Mouse (Mus musculus): ENCODE measurements at regions not wholly inside any gene's neighbourhood (a gene's known extent, or its start where the extent isn't known, plus 50 kb on each side); places are given as distances from the start of the nearest gene placed in this dataset.

DNA sequence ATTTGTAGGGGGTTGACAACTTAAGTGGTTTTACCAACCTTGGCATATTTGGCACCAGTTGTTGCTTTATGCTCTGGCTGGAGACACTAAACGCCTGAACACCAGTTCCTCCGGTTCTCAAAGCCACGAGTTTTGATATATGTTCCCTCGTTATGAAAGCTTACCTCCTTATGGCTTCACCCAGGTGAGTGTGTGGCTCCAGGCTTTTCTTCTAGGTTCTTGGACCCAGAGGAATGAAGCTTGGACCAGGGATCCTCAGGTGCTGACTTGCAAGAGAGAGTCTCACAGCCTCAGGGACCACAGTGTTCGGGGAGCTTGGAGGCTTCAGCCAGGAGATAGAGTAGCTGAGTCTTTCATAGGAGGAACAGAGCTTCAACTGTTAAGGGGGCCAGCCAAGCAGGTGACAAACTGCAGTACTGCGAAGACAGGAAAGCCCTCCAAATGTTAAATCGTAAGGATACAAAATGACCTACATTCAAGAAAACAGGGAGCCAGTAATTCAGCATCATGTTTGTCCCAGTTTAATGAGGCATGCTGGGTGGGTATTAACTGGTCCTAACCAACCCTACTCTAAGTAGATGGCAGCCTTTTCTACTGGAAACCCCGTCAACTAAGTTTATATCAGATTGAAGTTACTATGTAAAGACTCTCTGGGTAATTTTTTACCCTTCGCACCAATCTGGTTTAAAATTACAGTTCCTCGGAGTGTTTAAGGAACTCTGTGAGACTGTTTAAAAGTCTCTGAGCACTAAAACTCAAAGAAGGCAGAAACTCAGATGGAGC, 307.9 kb downstream of the Mtx2 start:
- H3K27me3 ChIP-seq: peaks cover 79% of the 10 kb centered on the region
- H3K27ac ChIP-seq: no peak overlapping the region
- no peak overlapping the region for H3K9ac ChIP-seq
- ATAC-seq (ENCODE audit: low FRiP score, low read depth): no peak
- WGBS: 46% methylated on average over 10 of the region's 10 CpGs
- no peaks in the 10 kb centered on the region for H3K9me3 ChIP-seq
- no peak overlapping the region for H3K4me3 ChIP-seq
- H3K4me1 ChIP-seq: peaks cover 13% of the 10 kb centered on the region
- H3K4me2 ChIP-seq (replicated peaks): no peak overlapping the region
- H3K36me3 ChIP-seq: no peaks in the 10 kb centered on the region

DNA sequence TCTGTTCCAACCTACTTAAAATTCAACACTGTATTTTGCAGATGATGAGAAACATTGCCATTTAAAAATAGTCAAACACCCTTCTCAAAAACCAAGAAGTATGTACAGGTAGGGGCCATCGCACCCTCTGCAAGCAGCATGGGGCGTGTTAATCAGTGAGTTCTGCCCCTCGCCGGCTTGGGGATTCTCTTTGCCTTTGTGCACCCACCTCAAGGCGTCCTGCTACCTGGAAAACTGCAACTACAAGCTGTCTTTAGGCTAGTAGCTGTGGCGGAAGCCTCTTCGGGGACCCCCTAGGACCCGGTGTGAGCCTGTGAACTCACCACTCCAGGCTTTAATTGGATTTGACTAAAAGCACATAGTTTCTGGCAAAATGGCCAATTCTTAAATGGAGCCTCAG, 311.0 kb downstream of the Mtx2 start:
- Histone ChIP-seq H3K27ac (no peak overlapping the region), H3K4me2 (replicated peaks) (peak overlapping the region; percentile 69), H3K4me3 (peak overlapping the region; percentile 38), H3K36me3 (no peaks in the 10 kb centered on the region), H3K4me1 (peaks cover 18% of the 10 kb centered on the region), H3K9ac (no peak overlapping the region), H3K9me3 (no peaks in the 10 kb centered on the region), H3K27me3 (peaks cover 83% of the 10 kb centered on the region)
- ATAC-seq (ENCODE audit: low FRiP score, low read depth): no peak
- WGBS: 8% methylated on average over 8 of the region's 8 CpGs

DNA sequence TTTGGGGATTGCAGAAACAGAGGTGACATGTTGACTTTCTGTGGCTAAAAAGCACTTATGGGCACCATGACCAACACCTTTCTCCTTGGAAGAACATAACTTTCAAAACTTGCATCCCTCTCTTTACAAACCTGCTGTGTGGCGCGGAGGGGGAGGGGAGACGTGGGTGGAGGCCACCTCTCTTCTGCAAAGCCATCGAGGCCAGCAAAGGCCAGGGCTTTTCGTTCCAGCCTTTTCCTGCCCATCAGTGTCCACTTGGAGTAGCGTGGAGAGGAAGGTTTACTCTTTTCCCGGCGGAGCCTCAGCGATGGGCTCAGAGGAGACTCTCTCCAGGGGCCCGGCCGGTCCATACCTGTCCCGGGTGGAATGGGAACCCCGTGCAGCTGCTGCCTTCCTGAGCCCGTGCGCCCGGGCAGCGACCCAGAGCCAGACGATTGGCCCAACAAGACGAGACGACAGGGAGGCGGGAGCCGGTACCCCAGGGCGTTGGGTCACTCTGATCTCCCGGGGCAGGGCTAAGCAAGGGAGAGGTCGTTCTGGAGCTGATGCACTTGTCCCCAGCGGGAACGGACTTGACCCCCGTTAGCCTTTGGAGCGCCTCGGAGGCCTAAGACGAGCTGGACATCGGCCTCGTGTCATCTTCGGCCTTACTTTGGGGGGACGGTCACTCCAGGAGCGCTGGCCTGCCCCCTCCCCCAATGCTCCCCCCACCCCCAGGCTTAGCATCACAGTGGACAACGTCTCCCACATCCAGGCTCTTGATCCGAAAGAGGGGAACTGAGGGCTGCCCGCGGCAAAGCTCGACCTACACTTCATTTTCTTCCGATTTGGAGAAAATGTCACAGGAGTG, 311.8 kb downstream of the Mtx2 start:
- WGBS: under 1% methylated on average over 42 of the region's 42 CpGs
- no peak; the same call in 1 of the 2 replicates for ATAC-seq (ENCODE audit: low FRiP score, low read depth)
- peaks cover 84% of the 10 kb centered on the region for H3K27me3 ChIP-seq

DNA sequence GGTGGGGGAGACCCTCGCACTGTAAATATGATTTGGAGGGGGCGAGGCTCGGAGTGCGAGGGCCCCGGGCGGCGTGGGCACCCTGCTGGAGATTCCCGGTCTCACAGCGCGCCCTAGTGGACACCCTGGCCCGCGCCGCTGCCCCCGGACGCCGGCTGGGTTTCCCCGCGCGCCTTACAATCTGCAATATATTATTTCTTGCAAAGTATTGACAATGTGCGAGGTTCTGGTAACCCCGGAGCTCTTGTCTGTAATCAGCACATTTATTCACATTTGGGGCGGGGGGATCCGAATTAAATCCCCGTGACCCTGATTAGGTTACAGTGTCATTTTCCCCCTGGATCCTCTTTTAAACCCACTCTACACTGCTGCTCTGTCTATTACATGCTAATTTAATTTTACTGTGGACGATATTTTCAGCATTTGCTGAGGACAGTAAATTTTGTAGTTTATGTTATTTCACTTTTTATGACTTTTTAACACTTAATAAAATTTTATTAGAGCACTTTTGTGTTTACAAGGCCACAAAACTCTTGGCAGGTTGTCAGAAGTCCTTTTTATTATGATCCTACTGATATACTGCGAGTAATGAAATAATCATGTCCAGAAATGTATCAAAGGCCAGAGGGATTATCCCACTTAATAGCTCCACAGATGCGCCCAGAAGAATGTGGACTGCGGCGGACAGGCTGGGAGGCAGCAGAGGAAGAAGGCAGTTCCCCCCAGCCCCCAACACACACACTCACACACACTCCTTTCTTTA, 312.6 kb downstream of the Mtx2 start:
- peak; percentile 78 for ATAC-seq (ENCODE audit: low FRiP score, low read depth)
- Histone ChIP-seq H3K4me3 (peak overlapping the region; percentile 38), H3K27me3 (peaks cover 85% of the 10 kb centered on the region), H3K9ac (no peak overlapping the region), H3K36me3 (no peaks in the 10 kb centered on the region), H3K4me1 (peaks cover 18% of the 10 kb centered on the region), H3K9me3 (no peaks in the 10 kb centered on the region), H3K27ac (no peak overlapping the region), H3K4me2 (replicated peaks) (peak overlapping the region; percentile 69)
- WGBS: under 1% methylated on average over 29 of the region's 29 CpGs

More for the DNA sequence above, 311.8 kb downstream of the Mtx2 start:
- H3K4me2 ChIP-seq (replicated peaks): peak overlapping the region; percentile 69
- no peaks in the 10 kb centered on the region for H3K9me3 ChIP-seq
- H3K36me3 ChIP-seq: no peaks in the 10 kb centered on the region
- 0 out of 2 replicates have a peak overlapping the region, but pooled peaks have one; percentile 25 for H3K9ac ChIP-seq
- peak overlapping the region; percentile 38 for H3K4me3 ChIP-seq
- peaks cover 18% of the 10 kb centered on the region for H3K4me1 ChIP-seq
- H3K27ac ChIP-seq: no peak overlapping the region

DNA sequence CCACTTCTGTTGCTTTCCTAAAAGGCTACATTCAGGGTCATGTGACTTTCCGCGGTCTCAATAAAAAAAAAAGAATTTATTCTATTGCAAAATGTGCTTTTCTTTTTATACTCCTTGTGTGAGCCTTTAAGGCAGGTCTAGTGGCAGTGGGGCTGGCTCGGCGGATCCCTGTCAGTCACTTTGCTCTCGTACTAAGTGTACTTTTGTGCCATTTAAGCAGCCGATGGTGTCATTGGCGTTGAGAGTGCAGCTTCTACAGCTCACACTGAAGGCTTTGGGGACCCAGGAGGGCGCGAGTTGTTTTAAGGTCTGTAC, 313.1 kb downstream of the Mtx2 start:
- Histone ChIP-seq H3K27ac (no peak overlapping the region), H3K4me2 (replicated peaks) (peak overlapping the region; percentile 22), H3K9me3 (no peaks in the 10 kb centered on the region), H3K9ac (no peak overlapping the region), H3K36me3 (no peaks in the 10 kb centered on the region), H3K27me3 (peaks cover 85% of the 10 kb centered on the region), H3K4me1 (peaks cover 18% of the 10 kb centered on the region), H3K4me3 (0 out of 2 replicates have a peak overlapping the region, but pooled peaks have one; percentile 9)
- ATAC-seq (ENCODE audit: low FRiP score, low read depth): peak; percentile 33
- 8% methylated on average over 9 of the region's 9 CpGs for WGBS

DNA sequence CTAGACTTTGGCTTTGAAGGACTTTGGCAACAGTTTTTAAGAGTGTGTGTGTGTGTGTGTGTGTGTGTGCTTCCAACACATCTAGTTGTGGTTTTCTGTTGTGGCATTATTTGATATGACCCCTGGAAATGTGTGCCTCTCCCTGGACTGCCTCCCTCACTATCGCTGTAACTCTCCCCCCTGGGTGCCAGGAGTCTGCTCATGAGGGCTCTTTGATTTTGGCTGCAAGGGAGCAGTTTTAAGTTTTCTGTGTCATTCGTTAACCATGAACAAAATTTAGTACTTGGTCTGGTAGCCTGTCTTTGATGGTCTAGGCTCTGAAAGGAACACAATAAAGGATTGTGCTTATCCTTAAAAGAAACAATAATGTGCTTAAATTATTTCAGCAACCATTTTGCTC, 313.9 kb downstream of the Mtx2 start:
- Histone ChIP-seq H3K4me1 (peaks cover 18% of the 10 kb centered on the region), H3K27ac (no peak overlapping the region), H3K4me3 (no peak overlapping the region), H3K4me2 (replicated peaks) (no peak overlapping the region), H3K36me3 (no peaks in the 10 kb centered on the region), H3K9me3 (no peaks in the 10 kb centered on the region), H3K9ac (no peak overlapping the region), H3K27me3 (peaks cover 85% of the 10 kb centered on the region)
- no peak for ATAC-seq (ENCODE audit: low FRiP score, low read depth)
- WGBS: 21% methylated on average over 2 of the region's 2 CpGs

DNA sequence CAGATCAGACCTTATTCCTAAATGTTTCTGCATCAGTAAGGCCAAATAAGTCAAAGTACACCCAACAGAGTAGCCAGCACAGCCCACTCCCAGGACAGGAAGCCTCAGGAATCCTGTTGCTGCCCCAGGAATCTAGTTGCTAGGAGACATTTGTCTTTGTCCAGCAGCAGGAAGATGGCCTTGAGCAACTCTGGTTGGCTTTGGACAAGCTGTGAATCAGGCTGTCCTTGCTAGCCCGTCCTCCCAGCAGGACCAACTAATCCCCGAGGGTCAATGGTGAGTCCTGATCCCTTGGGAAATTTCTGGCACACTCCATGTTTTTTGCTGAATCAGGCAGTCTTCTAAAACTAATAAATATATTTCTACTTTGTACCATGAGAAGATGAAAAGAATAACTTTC, 317.1 kb downstream of the Mtx2 start:
- Histone ChIP-seq H3K9me3 (no peaks in the 10 kb centered on the region), H3K9ac (no peak overlapping the region), H3K27ac (no peak overlapping the region), H3K4me1 (peaks cover 23% of the 10 kb centered on the region), H3K4me3 (no peak overlapping the region), H3K4me2 (replicated peaks) (no peak overlapping the region), H3K36me3 (no peaks in the 10 kb centered on the region), H3K27me3 (peaks cover 88% of the 10 kb centered on the region)
- 32% methylated on average over 2 of the region's 2 CpGs for WGBS
- no peak for ATAC-seq (ENCODE audit: low FRiP score, low read depth)

DNA sequence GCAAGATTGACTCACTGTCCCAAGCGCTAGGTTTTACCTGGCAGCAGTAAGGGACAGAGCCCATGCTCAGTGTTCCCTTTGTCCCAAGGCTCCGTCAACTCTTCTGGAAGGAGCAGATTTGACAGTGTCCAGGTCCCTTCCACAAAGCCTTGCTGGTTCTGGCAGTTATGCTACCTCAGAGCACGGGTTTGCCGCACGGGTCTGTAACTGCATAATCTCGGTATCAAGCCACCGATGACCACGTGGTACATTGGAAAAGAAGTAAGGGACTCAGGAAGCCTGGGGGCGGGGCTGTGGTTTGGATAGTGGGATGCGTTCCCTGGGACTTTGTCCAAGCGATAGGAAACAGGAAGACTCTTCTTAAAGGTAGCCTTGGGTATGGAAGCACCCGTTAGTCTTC, 319.3 kb downstream of the Mtx2 start:
- peaks cover 20% of the 10 kb centered on the region for H3K4me1 ChIP-seq
- H3K27ac ChIP-seq: no peak overlapping the region
- H3K36me3 ChIP-seq: no peaks in the 10 kb centered on the region
- WGBS: 83% methylated on average over 12 of the region's 12 CpGs
- peaks cover 92% of the 10 kb centered on the region for H3K27me3 ChIP-seq
- ATAC-seq (ENCODE audit: low FRiP score, low read depth): no peak
- no peaks in the 10 kb centered on the region for H3K9me3 ChIP-seq
- no peak overlapping the region for H3K4me2 ChIP-seq (replicated peaks)
- H3K4me3 ChIP-seq: no peak overlapping the region
- no peak overlapping the region for H3K9ac ChIP-seq

DNA sequence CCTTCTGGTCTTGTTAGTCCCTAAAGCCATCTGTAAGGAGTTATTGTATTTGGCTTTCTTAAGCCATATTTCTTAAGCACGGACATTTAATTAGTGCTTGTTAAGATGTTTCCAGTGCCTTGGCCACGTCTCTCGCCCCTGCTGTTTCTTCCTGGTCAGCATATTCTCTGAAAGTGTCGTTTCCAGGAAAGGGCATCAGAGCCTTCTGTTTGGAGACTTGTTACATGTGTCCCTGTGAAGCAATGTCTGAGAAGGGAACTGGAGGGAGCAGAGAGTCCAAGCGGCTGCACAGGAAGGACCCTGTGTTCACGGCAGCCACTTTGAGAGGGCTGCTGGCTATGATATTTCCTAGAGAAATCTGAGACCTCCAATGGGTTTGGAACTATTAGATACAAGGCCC, 320.7 kb downstream of the Mtx2 start:
- Histone ChIP-seq H3K9me3 (no peaks in the 10 kb centered on the region), H3K4me3 (no peak overlapping the region), H3K36me3 (no peaks in the 10 kb centered on the region), H3K27me3 (peaks cover 88% of the 10 kb centered on the region), H3K4me1 (peaks cover 20% of the 10 kb centered on the region), H3K27ac (no peak overlapping the region), H3K9ac (no peak overlapping the region), H3K4me2 (replicated peaks) (no peak overlapping the region)
- ATAC-seq (ENCODE audit: low FRiP score, low read depth): no peak
- 10% methylated on average over 6 of the region's 6 CpGs for WGBS

DNA sequence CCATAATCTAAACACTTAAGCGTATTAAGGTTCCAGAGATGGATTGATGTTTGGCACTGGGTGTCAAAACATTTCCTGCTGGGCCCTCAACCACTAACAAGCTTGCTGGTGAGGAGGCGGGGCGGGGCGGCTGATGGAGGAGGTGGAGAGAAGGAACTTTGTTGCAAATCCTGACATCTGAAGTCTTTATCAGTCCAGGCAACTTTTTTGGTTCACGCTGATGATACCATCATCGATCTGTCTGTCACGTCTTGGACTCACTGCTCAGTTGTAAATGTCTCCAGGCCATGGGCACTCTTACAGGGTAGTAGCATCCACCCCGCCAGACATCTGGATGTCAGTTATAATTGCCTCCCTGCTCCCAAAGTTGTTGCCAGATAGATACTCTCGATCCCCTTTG, 321.8 kb downstream of the Mtx2 start:
- no peak overlapping the region for H3K4me3 ChIP-seq
- ATAC-seq (ENCODE audit: low FRiP score, low read depth): no peak
- no peaks in the 10 kb centered on the region for H3K36me3 ChIP-seq
- WGBS: 28% methylated on average over 9 of the region's 9 CpGs
- H3K27ac ChIP-seq: no peak overlapping the region
- H3K4me2 ChIP-seq (replicated peaks): no peak overlapping the region
- no peak overlapping the region for H3K9ac ChIP-seq
- H3K9me3 ChIP-seq: no peaks in the 10 kb centered on the region
- peaks cover 28% of the 10 kb centered on the region for H3K4me1 ChIP-seq
- H3K27me3 ChIP-seq: peaks cover 78% of the 10 kb centered on the region

DNA sequence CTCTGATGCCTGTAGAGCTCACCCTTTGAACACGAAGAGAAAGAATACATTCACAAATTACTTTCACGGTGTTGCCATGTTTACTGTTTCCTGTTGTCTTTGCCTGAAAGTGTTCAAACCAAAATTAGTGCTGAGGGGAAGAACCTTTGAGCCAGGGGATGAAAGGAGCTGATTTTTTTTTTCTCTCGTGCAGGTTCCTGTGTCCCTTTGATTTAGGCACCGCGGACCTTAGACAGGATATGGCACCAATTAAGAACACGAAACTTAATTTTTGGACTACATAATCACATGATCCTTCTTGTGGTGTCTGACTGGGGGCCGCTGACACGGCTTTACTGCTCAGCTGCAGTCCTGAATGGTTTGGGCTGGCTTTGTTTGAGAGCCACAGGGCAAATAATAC, 322.4 kb downstream of the Mtx2 start:
- WGBS: 8% methylated on average over 8 of the region's 8 CpGs
- no peak overlapping the region for H3K4me3 ChIP-seq
- H3K36me3 ChIP-seq: no peaks in the 10 kb centered on the region
- no peak overlapping the region for H3K9ac ChIP-seq
- H3K27ac ChIP-seq: no peak overlapping the region
- no peak overlapping the region for H3K4me2 ChIP-seq (replicated peaks)
- H3K9me3 ChIP-seq: no peaks in the 10 kb centered on the region
- H3K27me3 ChIP-seq: peaks cover 76% of the 10 kb centered on the region
- ATAC-seq (ENCODE audit: low FRiP score, low read depth): no peak
- peaks cover 31% of the 10 kb centered on the region for H3K4me1 ChIP-seq

DNA sequence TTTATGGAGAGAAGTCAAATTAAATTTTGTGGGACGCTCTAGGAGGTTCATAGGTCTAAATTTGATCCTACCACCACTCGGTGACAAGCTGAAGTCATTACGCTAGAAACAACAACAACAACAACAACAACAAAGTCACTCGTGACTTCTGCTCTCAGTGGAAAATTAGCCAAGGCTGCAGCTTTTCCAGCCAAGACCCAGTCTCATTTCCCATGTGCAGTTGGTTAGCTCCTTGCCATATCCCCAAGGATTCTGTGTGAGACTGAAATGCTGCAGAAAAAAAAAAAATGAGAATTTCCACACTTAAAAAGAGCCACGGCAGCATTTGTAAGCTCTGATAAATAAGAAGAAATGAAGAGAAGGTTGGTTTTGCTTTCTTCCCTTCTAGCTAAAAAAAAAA, 323.4 kb downstream of the Mtx2 start:
- H3K4me1 ChIP-seq: peaks cover 31% of the 10 kb centered on the region
- no peak overlapping the region for H3K9ac ChIP-seq
- H3K4me2 ChIP-seq (replicated peaks): no peak overlapping the region
- peaks cover 72% of the 10 kb centered on the region for H3K27me3 ChIP-seq
- no peak overlapping the region for H3K4me3 ChIP-seq
- 31% methylated on average over 5 of the region's 5 CpGs for WGBS
- no peaks in the 10 kb centered on the region for H3K36me3 ChIP-seq
- H3K27ac ChIP-seq: no peak overlapping the region
- H3K9me3 ChIP-seq: no peaks in the 10 kb centered on the region
- no peak for ATAC-seq (ENCODE audit: low FRiP score, low read depth)
